Mouse (Mus musculus) hindbrain, embryonic 13.5 days (tissue): ENCODE data around the gene Fos. TPM values are rescaled to one million over a fixed set of nuclear protein-coding genes. Genes with fewer than 3 reads are reported as not detected.
A peak's percentile ranks its signal among the peaks of the same experiment; 100 is the strongest.

ENCODE experiments used
- ATAC-seq: fragments of 200-750 bp; cut with Nextera tagmentation; 2 replicates; pipeline ENCODE4 v1.8.0; 2017; ENCODE audit warnings: moderate TSS enrichment; ENCODE audit not compliant: low FRiP score
- H3K27ac ChIP-seq: fragments of 300-500 bp; sonication (generic); 2 replicates; pipeline ENCODE4 v1.5.1; 2015; ENCODE audit warnings: inconsistent platforms, mild to moderate bottlenecking, moderate library complexity
- H3K27me3 ChIP-seq: fragments of 300-500 bp; sonication (generic); 2 replicates; pipeline ENCODE4 v1.6.1; 2015; ENCODE audit warnings: mild to moderate bottlenecking, inconsistent platforms
- H3K36me3 ChIP-seq: fragments of 300-500 bp; sonication (generic); 2 replicates; pipeline ENCODE4 v1.6.1; 2015; ENCODE audit warnings: mild to moderate bottlenecking, inconsistent platforms
- H3K4me1 ChIP-seq: fragments of 300-500 bp; sonication (generic); replicated peaks from 2 replicates; pipeline ENCODE4 v1.6.1; 2015; ENCODE audit warnings: inconsistent platforms
- H3K4me2 ChIP-seq: fragments of 300-500 bp; sonication (generic); 2 replicates; pipeline ENCODE4 v1.6.1; 2015; ENCODE audit warnings: inconsistent platforms, mild to moderate bottlenecking, moderate library complexity
- H3K4me3 ChIP-seq: fragments of 300-500 bp; sonication (generic); 2 replicates; pipeline ENCODE4 v1.5.1; 2015; ENCODE audit warnings: mild to moderate bottlenecking, inconsistent platforms
- H3K9ac ChIP-seq: fragments of 300-500 bp; sonication (generic); 2 replicates; pipeline ENCODE4 v1.6.1; 2015; ENCODE audit warnings: mild to moderate bottlenecking, inconsistent platforms
- H3K9me3 ChIP-seq: fragments of 300-500 bp; sonication (generic); 2 replicates; pipeline ENCODE4 v1.6.1; 2016; ENCODE audit warnings: inconsistent platforms
- WGBS: fragments of 180-500 bp; shearing (Covaris S2); methylation state at CpG from one replicate; pipeline ENCODE4 v1.1.7; 2015; 5-methylcytosine and 5-hydroxymethylcytosine counted together
- polyA plus RNA-seq: library from polyadenylated mRNA; unstranded; fragments of >200 nt; fragmentation: Nextera tagmentation; extraction: Ambion mirVana; gene quantifications from 2 replicates; pipeline ENCODE4 v1.2.1, GENCODE M21; 2015

Fos gene
- polyA plus RNA-seq, 1 experiment from 2014 or later, result 2.5 TPM

DNA sequence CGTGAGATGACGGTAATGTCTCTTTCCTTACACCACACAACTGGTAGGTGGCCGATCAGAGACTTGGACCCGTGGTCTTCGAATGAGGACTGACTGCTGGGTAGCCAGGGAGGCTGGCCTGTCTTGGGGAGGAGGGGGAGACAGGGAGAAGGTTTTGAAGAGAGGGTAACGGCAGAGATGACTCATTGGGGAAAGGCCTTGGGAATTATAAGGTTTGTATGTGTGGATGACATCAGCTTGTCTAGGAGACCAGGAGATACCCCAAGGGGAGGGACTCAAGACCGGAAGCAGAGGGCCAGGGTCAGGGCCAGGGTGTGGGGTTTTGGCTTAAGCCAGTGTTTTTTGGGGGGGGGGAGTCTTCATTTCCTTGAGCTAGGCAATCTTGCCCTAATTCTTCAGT is 22.6 kb downstream of the Fos start:
- H3K27me3 ChIP-seq, result no peaks in the 10 kb centered on the region
- H3K9ac ChIP-seq, result no peak overlapping the region
- no peak overlapping the region for H3K4me2 ChIP-seq
- H3K27ac ChIP-seq, result no peak overlapping the region
- 0 out of 2 replicates have a peak, but pooled peaks cover 3% of the 10 kb centered on the region for H3K9me3 ChIP-seq
- 76% methylated on average over 7 of the region's 7 CpGs for WGBS
- no peak for ATAC-seq
- no peak overlapping the region for H3K4me3 ChIP-seq
- H3K4me1 ChIP-seq, result peaks cover 16% of the 10 kb centered on the region; the same call in 1 of the 2 replicates
- H3K36me3 ChIP-seq, result no peaks in the 10 kb centered on the region

DNA sequence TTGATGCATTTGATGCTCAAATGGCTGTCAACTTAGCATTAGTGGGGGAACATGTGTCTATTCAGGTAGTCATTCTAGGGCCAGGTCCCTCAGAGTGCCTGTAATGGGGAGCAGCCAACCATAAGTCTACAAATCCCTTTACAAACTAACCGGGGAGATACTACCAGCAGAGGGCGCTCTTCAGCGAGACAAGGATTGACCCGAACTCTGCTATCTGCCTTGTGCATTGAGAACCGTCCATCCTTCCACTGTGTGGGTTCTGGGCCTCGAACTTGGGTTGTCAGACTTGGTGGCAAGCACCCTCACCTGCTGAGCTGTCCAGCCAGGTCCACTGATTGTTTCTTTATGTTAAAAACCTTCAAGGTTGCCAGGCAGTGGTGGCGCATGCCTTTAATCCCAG is 23.1 kb downstream of the Fos start:
- H3K27ac ChIP-seq, result no peak overlapping the region
- no peak for ATAC-seq
- WGBS, result 25% methylated on average over 7 of the region's 7 CpGs

DNA sequence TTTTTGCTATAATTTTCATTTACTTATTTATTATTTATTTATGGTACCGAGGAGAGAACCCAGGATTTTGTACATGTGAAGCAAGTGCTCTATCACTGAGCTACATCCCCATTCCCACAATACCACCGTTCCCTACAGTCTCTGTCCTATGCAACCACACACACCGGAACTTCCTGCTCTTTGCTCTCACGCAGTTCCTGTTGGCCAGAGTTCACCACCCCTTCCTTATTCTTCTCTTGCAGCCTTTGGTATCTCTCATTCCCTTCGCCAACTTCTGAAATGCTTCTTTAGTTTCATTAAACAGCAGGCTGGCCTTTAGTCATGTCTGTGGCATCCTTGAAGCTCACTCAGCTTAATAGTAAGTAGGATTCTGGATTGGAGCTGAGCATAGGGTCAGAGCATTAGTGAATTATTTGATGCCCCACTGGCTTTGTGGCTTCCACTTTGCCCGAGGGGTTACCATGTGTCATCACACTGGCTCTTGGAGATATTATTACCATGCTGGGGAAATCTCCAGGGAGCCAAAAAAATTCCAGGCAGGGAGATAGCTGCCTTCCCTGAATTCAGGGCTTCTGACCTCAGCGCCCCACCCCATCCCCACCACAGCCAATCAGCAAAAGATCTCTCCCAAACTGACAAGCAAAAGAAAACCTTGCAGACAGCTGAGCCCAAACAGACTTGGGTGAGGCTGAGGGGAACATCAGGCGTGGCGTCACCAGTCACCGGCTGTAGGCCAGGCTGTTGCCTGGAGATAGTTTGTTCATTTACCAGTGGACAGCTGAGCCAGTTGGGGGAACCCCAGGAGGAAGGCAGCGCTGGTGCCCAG is 23.8 kb downstream of the Fos start:
- Histone ChIP-seq H3K4me2 (no peak overlapping the region), H3K9ac (no peak overlapping the region), H3K27ac (peak overlapping the region; percentile 23; the same call in 1 of the 2 replicates), H3K36me3 (no peaks in the 10 kb centered on the region), H3K4me3 (no peak overlapping the region), H3K9me3 (peaks cover 15% of the 10 kb centered on the region; the same call in 1 of the 2 replicates), H3K4me1 (peaks cover 12% of the 10 kb centered on the region; the same call in 1 of the 2 replicates), H3K27me3 (no peaks in the 10 kb centered on the region)
- WGBS, result 55% methylated on average over 11 of the region's 11 CpGs
- ATAC-seq, result peak; percentile 66; the same call in 1 of the 2 replicates

More for the DNA sequence above, 23.1 kb downstream of the Fos start:
- Histone ChIP-seq H3K4me2 (no peak overlapping the region), H3K4me1 (peaks cover 16% of the 10 kb centered on the region; the same call in 1 of the 2 replicates), H3K9ac (no peak overlapping the region), H3K4me3 (no peak overlapping the region), H3K9me3 (peaks cover 7% of the 10 kb centered on the region; the same call in 1 of the 2 replicates), H3K27me3 (no peaks in the 10 kb centered on the region), H3K36me3 (no peaks in the 10 kb centered on the region)

DNA sequence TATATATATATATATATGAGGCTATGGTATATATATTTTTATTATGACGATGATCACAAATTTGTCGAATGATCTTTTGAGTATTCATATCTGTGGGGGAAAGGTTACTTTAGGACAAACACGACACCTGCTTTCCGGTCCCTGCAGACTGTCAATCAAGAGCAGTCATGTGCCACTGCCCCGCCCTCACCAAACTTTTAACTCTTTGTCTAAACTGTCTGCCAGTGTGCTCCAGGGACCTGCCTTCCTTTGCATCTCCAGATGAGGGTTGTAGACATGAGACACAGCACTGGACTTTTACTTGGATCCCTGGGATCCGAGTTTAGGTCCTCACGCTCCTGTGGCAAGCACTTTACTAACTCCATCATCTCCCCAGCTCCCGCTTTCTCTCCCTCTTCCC is 25.3 kb downstream of the Fos start:
- Histone ChIP-seq H3K27me3 (no peaks in the 10 kb centered on the region), H3K4me1 (peaks cover 12% of the 10 kb centered on the region; the same call in 1 of the 2 replicates), H3K4me2 (no peak overlapping the region), H3K9ac (no peak overlapping the region), H3K4me3 (no peak overlapping the region), H3K9me3 (peaks cover 15% of the 10 kb centered on the region; the same call in 1 of the 2 replicates), H3K27ac (no peak overlapping the region), H3K36me3 (no peaks in the 10 kb centered on the region)
- ATAC-seq, result no peak
- WGBS, result 81% methylated on average over 8 of the region's 8 CpGs

DNA sequence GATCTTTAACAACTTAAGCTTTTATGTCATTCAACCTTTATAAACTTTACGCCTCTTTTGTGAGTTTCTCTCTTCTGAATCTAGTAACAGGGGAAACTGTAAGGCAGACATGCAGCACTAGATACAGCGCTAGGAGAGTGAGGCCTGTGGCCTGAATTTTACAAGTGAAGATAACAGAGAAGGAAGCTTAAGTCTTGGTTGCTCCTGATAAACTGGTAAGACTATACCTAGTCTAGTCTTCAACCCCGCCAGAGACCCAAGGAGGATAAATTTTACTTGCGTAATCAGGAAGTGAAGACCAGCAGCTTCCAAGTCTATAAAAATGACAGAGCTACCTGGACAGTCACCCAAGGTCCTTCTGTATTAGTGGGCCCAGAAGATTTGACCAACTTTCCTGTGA is 29.0 kb downstream of the Fos start:
- no peak overlapping the region for H3K9ac ChIP-seq
- no peak for ATAC-seq
- peaks cover 7% of the 10 kb centered on the region; the same call in 1 of the 2 replicates for H3K4me1 ChIP-seq
- no peaks in the 10 kb centered on the region for H3K27me3 ChIP-seq
- H3K4me2 ChIP-seq, result no peak overlapping the region
- no peak overlapping the region for H3K4me3 ChIP-seq
- 95% methylated on average over 4 of the region's 4 CpGs for WGBS
- no peaks in the 10 kb centered on the region for H3K36me3 ChIP-seq
- H3K9me3 ChIP-seq, result peaks cover 18% of the 10 kb centered on the region; the same call in 1 of the 2 replicates
- H3K27ac ChIP-seq, result no peak overlapping the region

DNA sequence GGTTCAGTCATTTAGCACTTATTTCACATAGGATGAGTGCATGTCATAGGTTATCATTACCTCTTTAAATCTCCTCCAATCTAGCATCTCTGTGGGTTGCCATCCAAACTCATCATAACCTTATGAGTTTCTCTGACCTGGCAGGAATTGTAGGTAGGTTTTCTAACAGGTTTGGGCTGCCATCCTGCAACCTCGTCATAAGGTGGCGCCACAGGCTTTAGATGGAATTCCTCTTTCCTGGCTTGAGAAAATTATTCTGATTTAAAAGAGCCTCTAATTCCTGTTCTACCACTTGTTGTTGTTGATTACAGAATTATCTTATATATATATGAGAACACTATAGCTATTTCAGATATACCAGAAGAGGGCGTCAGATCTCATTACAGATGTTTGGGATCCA is 34.5 kb downstream of the Fos start:
- ATAC-seq, result no peak
- Histone ChIP-seq H3K4me2 (no peak overlapping the region), H3K4me1 (no peaks in the 10 kb centered on the region), H3K27ac (no peak overlapping the region), H3K4me3 (no peak overlapping the region), H3K9me3 (0 out of 2 replicates have a peak, but pooled peaks cover 3% of the 10 kb centered on the region), H3K27me3 (no peaks in the 10 kb centered on the region), H3K9ac (no peak overlapping the region), H3K36me3 (no peaks in the 10 kb centered on the region)
- 28% methylated on average over 3 of the region's 3 CpGs for WGBS

DNA sequence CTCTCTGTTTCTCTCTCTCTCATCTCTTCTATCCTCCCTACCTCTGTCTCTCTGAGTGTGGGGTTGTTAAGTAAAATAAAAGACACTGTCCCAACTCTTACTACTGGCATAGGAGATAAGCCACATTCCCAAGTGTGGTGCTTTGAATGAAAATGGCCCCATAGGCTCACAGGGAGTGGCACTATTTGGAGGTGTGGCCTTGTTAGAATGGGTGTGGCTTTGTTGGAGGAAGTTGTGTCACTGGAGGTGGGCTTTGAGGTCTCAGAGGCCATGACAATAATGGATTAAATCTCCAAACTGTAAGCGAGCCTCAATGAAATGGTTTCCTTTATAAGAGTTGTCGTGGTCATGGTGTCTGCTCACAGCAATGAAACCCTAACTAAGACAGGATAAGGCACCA is 36.3 kb downstream of the Fos start:
- Histone ChIP-seq H3K36me3 (no peaks in the 10 kb centered on the region), H3K4me3 (no peak overlapping the region)
- ATAC-seq, result no peak

DNA sequence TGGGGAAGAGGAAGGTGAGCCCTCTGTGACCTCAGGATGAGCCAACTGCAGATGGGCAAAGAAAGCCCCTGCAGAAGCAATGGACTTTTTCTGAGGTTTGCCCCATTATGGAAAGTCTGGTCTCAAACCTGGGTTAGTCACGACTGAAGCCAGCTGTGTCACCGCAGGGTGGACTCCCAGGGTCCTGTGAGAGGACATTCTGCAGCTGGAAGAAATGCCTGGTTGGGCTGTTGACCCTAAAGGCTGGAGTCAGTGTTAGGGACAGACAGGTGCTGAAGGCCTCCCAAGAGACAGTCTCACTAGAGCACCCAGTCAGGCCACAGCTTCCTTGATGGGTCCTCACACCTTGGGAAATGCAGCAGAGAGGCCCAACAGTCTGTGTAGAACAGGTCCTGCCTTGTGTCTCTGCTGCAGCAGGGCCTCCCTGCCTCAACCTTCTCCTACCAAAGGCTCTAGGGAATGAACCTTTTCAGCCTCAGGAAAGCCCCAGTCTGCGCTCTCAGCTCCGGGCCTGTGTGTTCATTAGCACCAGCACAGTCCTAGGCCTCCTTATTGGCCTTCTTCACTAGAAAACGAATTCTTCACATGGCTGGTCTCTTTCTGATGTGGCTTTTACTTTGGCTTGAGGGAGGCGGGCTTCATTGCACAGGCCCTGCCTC is 40.2 kb downstream of the Fos start:
- Histone ChIP-seq H3K9me3 (no peaks in the 10 kb centered on the region), H3K4me2 (no peak overlapping the region), H3K36me3 (no peaks in the 10 kb centered on the region), H3K4me1 (no peaks in the 10 kb centered on the region), H3K4me3 (no peak overlapping the region), H3K27ac (no peak overlapping the region), H3K27me3 (no peaks in the 10 kb centered on the region), H3K9ac (no peak overlapping the region)
- 76% methylated on average over 6 of the region's 6 CpGs for WGBS
- ATAC-seq, result no peak

More for the DNA sequence above, 36.3 kb downstream of the Fos start:
- no peak overlapping the region for H3K9ac ChIP-seq
- WGBS, result 95% methylated on average over 2 of the region's 2 CpGs
- H3K4me1 ChIP-seq, result no peaks in the 10 kb centered on the region
- no peak overlapping the region for H3K27ac ChIP-seq
- 0 out of 2 replicates have a peak, but pooled peaks cover under 1% of the 10 kb centered on the region for H3K9me3 ChIP-seq
- H3K27me3 ChIP-seq, result no peaks in the 10 kb centered on the region
- H3K4me2 ChIP-seq, result no peak overlapping the region

DNA sequence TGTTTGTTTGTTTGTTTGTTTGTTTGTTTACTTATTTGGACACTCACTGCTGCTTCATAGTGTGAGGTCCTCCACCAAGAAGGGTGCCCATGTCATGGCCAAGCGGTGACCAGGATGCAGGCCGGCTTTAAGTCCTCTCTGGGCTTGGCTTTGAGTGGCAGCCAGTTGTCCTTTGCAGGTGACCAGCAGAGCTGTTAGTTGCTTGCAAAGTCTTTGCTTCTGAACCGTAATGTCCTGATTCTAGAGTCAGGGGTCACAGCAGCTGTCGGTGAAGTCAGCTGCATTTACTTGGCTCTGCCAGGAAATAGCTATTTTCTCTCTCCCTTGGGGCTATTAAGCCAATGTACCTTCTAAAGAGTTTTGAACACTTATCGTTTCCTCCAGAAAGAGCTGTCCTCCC is 41.3 kb downstream of the Fos start:
- Histone ChIP-seq H3K27ac (no peak overlapping the region), H3K27me3 (no peaks in the 10 kb centered on the region), H3K4me2 (no peak overlapping the region), H3K9ac (no peak overlapping the region), H3K36me3 (no peaks in the 10 kb centered on the region), H3K4me3 (no peak overlapping the region), H3K4me1 (no peaks in the 10 kb centered on the region), H3K9me3 (no peaks in the 10 kb centered on the region)
- WGBS, result 72% methylated on average over 5 of the region's 5 CpGs
- ATAC-seq, result no peak

DNA sequence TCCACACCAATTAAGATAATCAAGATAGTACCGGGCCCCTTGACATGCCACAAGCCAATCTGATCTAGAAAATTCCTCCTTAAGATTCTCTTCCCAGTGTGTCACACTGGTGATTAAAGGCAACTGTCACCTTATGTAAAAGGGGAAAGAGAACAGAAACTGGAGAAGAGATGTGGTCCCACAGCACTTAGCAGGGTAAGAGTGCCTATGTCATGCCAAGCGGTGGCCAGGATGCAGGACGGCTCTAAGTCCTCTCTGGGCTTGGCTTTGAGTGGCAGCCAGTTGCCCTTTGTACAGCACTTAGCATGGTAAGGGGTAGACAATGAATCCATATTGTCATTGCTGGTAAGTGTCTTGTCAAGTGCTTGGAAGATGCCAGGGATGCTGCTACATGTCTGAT is 42.2 kb downstream of the Fos start:
- Histone ChIP-seq H3K9me3 (no peaks in the 10 kb centered on the region), H3K4me1 (no peaks in the 10 kb centered on the region), H3K4me3 (no peak overlapping the region), H3K9ac (no peak overlapping the region), H3K36me3 (no peaks in the 10 kb centered on the region), H3K4me2 (no peak overlapping the region), H3K27ac (no peak overlapping the region), H3K27me3 (no peaks in the 10 kb centered on the region)
- WGBS, result 84% methylated on average over 3 of the region's 3 CpGs
- ATAC-seq, result no peak

DNA sequence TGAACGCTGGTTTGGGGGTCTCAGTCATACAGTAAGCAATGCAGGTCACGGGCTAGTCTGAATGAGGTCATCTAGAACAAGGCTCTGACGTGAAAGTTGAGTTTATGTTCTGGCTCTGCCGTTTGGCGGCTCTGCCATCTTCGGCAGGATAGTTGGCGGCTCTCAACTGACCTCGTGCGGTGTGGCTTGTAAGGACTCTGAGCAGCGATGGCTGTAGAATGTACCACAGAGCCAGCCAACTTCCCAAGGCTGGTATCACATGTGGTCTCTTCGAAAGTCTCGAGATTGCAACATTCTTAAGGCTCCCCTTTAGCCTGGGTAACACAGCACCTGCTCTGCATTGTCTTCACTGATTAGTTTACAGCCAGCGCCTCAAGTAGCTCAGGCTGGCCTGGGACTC is 43.6 kb downstream of the Fos start:
- 90% methylated on average over 13 of the region's 13 CpGs for WGBS
- no peaks in the 10 kb centered on the region for H3K36me3 ChIP-seq
- no peak overlapping the region for H3K27ac ChIP-seq
- no peaks in the 10 kb centered on the region for H3K27me3 ChIP-seq
- H3K9ac ChIP-seq, result no peak overlapping the region
- no peaks in the 10 kb centered on the region for H3K4me1 ChIP-seq
- H3K9me3 ChIP-seq, result no peaks in the 10 kb centered on the region
- H3K4me3 ChIP-seq, result no peak overlapping the region
- ATAC-seq, result no peak
- no peak overlapping the region for H3K4me2 ChIP-seq

DNA sequence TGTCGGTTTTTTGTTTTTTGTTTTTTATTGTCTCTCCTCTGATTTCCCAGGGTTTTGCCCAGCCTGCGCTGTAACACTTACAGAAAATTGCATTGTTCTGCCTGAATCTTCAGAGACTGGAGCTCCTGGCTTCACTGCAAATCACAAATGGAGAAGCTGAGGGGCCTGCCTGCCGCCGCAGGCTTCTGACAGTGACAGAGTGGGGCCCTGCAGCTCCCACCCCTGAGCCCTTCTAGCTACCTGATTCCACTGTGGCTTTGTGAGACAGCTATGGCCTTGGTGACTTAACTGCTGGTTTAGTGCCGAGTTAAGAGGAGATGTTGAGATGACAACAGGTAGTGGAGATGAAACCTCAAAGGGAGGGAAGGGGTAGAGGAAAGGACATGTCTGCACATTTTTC is 44.3 kb downstream of the Fos start:
- no peak for ATAC-seq
- 76% methylated on average over 5 of the region's 5 CpGs for WGBS
- H3K9me3 ChIP-seq, result no peaks in the 10 kb centered on the region

More for the DNA sequence above, 44.3 kb downstream of the Fos start:
- no peaks in the 10 kb centered on the region for H3K36me3 ChIP-seq
- no peaks in the 10 kb centered on the region for H3K27me3 ChIP-seq
- H3K27ac ChIP-seq, result no peak overlapping the region
- no peak overlapping the region for H3K9ac ChIP-seq
- no peak overlapping the region for H3K4me3 ChIP-seq
- peaks cover 5% of the 10 kb centered on the region; the same call in 1 of the 2 replicates for H3K4me1 ChIP-seq
- no peak overlapping the region for H3K4me2 ChIP-seq
